Mouse (Mus musculus) retina, postnatal 7 days (tissue): ENCODE results near the gene Nln.

Source experiments
- DNase-seq: peaks from one replicate; pipeline ENCODE4 v3.0.0-alpha.2; 2012; ENCODE audit warnings: low read depth, low spot score

Nln gene

DNA sequence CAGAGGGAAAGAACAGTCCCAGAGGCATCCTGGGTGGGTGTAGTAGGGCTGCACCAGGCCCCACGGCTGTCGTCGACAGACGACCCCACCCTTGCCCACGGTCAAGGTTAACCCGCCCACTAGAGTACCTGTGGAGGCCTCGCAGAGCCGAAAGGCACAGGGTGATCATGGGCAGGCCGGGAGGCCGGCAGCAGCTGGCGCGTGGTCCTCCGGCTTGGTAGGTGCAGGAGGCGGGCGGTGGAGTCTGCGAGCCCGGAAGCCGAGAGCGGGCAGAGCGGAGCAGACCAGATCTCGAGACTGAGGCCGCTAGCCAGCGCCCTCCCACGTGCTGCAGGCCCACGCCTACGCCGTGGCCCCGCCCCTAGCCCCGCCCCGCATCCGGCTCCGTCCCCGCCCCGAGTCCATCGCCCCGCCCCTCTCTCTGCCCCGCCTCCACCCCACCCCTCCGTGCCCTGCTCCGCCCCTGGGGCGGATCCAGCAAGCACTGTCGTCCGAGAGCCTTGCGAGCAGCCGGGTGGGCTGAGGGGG, at the start of gene Nln, which contains the start of gene Sgtb:
Gene Nln, minus strand, starts transcription at position 327 of the 528 bp plus-strand sequence.
Gene Sgtb, plus strand, starts transcription at position 454 of the 528 bp plus-strand sequence.
- peak; percentile 75 for DNase-seq

GRCm38 (mm10) chr13:104155686-104156085, 46.3 kb upstream of the Nln start:
- DNase-seq = no peak

GRCm38 (mm10) chr13:104155106-104155505, 45.7 kb upstream of the Nln start:
- DNase-seq = no peak

DNA sequence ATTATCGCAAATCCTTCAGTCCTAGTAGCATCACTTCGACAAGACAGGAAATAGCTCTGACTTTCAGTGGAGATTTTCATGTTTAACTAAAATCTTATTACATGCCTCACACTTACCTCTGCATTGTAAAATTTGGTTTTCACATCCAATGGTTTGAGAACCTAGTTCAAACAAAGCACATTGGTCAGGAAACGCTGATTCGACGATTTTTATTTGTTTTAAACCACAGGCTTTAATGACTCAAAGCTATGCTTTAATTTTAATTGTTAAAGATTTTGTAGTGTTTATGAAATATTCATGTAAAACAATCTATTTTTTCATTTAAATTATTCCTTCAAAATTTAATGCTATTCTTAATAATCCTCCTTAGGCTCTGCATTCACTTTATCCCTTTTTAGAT, 44.8 kb upstream of the Nln start:
- DNase-seq = no peak

DNA sequence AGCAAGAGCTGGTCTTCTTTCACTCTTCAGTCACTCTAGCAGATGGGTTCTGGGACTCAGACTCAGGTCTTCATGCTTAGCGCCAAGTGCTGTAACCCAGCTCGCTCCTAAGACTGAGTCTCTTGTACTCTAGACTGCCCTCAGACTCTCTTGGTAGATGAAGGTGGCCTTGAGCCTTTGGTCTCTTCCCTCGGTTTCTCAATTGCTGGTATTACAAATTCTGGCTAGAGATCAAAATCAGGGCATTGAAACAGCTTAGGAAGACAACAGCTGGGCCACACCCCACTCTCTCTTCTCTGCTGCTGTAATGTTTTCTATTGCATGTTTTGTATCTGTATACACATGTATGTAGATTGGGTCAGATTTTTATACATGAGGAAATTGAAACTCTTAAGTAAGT, 36.2 kb upstream of the Nln start:
- DNase-seq = no peak

DNA sequence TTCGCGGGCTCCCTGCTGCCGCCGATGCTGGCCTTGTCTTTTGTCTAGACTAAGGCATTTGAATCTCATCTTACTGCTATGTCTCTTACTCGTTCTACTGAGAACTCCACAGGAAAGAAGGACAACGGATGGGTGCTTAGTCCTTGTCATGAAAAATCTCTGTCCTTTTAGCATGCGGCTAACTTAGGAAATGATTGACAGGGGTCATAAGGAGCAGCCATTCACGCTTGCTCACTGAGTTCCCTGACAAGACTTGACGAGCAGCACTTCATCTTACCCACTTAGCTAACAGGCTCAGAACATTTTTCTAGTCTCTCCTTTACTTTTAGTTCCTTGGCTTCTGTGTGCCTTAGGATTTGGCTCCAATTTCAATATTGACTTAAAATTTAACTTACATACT, 35.5 kb upstream of the Nln start:
- no peak for DNase-seq

DNA sequence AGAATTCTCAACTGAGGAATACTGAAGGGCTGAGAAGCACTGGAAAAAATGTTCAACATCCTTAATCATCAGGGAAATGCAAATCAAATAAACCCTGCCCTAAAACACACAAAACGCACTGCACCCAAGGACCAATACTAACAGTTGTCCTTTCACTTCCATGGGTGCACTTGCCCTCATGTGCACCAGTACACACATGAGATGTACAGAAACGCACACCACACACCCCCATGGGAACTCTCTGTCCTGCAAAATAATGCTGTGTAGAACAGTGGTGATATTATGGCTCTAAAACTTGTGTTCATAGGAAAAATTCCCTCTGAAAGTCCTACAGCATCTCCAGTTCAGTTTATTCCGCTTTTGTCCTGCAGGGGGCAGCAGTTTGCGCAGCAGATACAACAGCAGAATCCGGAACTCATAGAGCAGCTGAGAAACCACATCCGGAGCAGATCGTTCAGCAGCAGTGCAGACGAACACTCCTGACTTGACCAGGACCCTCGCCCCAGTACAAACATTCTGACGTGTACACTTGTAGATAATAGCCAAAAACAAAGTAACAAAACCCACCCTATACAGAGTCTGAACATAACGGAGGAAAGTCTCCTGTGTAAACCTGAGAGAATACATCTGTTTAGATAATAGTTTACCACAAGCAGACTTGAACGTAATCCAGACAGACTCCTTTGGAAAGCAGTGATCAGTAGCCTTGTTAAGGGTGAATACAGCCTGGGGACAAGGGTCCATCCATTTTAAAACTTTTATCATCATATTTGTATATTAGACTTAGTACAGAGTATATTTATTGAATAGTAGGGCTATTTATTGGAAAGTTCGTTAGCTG, 30.2 kb upstream of the Nln start:
- DNase-seq = peak; percentile 54

DNA sequence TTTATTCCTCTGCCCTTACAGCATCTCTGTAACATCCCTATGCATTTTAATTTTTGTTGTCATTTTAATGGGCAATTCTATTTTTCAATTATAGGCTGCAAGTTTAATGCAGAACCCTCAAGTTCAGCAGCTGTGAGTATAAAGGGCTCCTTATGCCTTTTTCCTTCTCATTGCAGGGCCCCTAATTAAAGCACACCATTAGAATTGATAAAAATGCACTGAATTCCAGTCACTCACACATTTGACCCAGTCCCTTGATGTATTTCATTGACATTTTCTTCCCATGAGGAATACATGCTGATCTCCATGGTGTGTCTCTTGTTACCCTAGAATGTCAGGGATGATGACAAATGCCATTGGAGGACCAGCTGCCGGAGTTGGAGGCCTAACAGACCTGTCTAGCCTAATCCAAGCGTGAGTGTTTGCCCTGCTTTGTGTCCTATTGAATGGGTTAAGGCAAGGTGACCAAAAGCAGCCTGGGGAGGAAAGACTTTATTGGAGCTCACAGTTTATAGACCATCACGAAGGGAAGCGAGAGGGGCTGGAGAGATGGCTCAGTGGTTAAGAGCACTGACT, 25.2 kb upstream of the Nln start:
- no peak for DNase-seq

GRCm38 (mm10) chr13:104132561-104132960, 23.1 kb upstream of the Nln start:
- no peak for DNase-seq

GRCm38 (mm10) chr13:104123662-104124381, 14.4 kb upstream of the Nln start:
- no peak for DNase-seq

- no peak for DNase-seq
Measured at GRCm38 (mm10) chr13:104122078-104122840, 12.8 kb upstream of the Nln start.

GRCm38 (mm10) chr13:104114827-104115226, 5.4 kb upstream of the Nln start:
- no peak for DNase-seq

GRCm38 (mm10) chr13:104113782-104114181, 4.4 kb upstream of the Nln start:
- DNase-seq = no peak

- DNase-seq = no peak
Measured at GRCm38 (mm10) chr13:104112266-104112900, 3.0 kb upstream of the Nln start.

DNA sequence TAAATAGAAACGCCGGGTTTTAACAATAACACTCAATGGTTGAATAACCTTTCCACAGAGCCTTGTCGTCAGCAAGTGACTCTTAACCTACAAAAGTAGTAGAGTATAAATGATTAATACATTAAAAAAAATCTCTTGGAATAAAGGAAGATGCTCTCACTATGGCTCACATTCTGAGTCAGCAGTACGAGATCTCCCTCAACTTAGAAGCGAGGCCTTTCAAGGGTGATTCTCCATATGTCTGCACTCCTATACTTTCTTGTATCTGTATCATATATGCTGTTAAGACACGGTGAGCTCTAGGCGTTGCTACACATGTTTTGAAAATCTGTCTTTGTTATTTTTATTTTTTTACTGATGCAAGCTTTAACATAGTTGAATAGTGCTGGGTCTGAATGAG, 1.1 kb upstream of the Nln start:
- no peak for DNase-seq

- DNase-seq = peak; percentile 65
Measured at GRCm38 (mm10) chr13:104109816-104110521, 555 bp upstream of the Nln start.

DNA sequence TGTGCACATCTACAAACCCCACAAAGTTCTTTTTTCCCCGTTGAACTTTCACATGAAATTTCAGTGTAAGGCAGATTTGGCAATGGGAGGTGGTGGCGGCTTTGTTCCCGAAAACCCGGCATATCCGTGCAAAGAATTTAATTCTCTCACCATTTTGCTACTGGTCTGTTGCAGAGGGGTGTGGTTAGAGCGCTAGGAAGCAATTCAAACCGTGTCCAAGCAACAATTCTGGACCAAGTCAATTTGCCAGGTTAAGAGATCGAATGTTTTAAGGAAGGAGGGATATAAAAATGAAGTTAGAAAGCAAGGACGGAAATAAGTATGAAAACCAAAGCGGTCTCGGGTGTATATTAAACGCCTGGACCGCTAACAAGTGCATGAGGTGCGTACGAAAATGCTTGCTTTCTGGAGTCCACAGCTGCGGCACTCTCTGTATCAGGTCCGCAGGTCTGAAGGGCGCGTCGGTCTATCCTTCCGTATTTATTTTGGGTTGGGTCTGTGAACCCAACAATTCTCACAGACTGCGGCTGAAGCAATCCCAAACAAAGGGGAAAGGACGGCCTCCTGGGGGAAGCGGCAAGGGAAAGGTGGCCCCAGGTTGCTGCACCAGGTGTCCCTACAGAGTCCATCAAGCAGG, 645 bp downstream of the Nln start:
- no peak for DNase-seq

DNA sequence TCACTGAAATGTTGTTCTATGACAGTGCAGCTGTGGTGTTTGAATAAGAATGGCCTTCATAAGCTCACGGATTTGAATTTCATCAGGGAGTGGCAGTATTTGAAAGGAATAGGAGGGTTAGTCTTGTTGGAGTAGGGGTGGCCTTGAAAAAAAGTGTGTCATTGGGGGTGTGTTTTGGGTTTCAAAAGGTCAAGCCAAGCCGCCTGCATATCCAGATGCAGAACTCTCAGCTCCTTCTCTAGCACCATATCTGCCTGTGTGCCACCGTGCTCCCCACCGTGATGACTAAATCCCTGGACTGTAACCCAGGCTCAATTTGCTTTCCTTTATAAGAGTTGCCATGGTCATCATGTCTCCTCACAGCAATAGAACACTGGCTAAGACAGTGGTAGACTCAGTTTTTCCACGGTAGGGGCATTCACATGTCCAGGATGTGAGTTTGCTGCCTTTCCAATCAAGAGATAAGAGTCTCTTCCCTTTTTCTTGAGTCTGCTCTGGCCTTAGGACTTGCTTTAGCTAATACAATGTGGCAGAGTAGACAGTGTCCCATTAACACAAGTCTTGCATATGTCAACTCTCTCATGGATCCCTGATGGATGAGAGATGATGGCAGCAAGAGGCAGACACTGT, 7.7 kb downstream of the Nln start:
- DNase-seq = no peak

GRCm38 (mm10) chr13:104100416-104100815, 9.0 kb downstream of the Nln start:
- no peak for DNase-seq
